Mouse (Mus musculus): ENCODE results near the gene Cabin1. TPM values are rescaled to one million over a fixed set of nuclear protein-coding genes. Genes with fewer than 3 reads are reported as not detected.
A peak's percentile ranks its signal among the peaks of the same experiment; 100 is the strongest.
"Not testable (repeated sequence)": the region's sequence is repeated elsewhere in the genome, so short reads cannot be mapped to it uniquely, and the experiment has no call there.

Gene Cabin1
- polyA plus RNA-seq, 1 experiment from 2014 or later: 42.2 TPM

GRCm38 (mm10) chr10:75780769-75781578 is 16.8 kb upstream of the Cabin1 start, which contains the start of the genes Gm20441 and Gstt3:
Gene Gm20441 (minus strand): TSS chr10:75780954.
Gene Gstt3 (minus strand): TSS chr10:75781414.
- no peak within 1 kb of the TSS for H3K27ac ChIP-seq
- H3K4me3 ChIP-seq: peak within 1 kb of the TSS; percentile 35
- ATAC-seq (replicated peaks): no peak; the same call in 1 of the 2 replicates
- peak within 1 kb of the TSS; percentile 24 for H3K9ac ChIP-seq
- WGBS: 1% methylated on average over 28 of the region's 28 CpGs
- peaks cover 32% of the 10 kb centered on the region for H3K27me3 ChIP-seq (replicated peaks)
- H3K9me3 ChIP-seq: no peaks in the 10 kb centered on the region
- H3K36me3 ChIP-seq (replicated peaks): no peaks in the 10 kb centered on the region
- H3K4me1 ChIP-seq: peaks cover 11% of the 10 kb centered on the region
- H3K4me2 ChIP-seq: peak within 1 kb of the TSS; percentile 63

DNA sequence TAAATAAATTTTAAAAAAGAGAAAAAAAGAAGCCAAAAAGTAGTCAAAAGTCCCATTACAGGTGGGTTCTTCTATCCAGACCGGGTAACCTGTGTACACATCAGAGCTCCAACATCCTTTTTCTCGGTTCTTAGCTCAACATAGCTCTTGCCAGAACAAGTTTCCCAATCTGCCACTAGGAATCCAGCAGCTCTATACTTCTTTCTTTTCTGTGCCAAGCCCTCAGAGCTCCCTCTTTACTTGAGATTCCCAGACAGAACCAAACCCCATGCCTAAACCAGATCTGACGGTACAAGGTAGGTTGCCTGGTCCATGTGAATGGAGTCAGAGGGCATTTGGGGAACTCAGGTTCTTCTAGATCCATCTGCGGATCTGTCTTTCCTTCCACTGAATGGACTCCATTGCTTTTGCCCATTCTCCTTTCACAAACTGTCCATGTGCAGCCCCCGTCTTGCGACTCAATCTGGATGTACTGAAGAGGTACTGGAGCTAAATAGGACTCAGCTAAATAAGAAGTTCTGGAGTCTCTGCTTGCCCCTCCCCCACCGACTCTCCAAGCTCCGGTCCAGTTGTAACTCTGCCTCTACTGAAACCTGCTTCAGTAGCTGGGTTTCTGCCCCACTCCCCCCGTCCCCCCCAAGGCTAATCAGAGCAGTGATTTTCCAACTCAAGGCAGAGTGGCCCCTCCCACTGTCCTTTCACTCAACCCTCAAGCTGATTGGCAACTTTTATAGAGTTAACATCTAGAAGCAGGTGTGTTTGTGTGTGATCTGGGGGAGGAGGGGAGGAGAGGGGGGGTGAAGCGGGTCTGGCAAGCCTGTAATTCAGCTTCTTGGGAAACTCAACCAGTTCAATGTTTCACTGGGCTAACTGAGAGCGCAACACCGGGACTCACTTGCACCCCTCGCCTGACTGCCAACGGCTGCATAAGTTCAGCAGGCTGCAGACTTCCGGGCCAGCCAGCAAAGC is 15.3 kb upstream of the Cabin1 start:
- Histone ChIP-seq H3K9me3 (no peaks in the 10 kb centered on the region), H3K4me3 (no peak overlapping the region), H3K4me2 (no peak overlapping the region), H3K4me1 (peaks cover 11% of the 10 kb centered on the region), H3K36me3 (replicated peaks) (no peaks in the 10 kb centered on the region), H3K27ac (no peak overlapping the region), H3K9ac (no peak overlapping the region), H3K27me3 (replicated peaks) (peaks cover 34% of the 10 kb centered on the region)
- no peak for ATAC-seq (replicated peaks)
- 44% methylated on average over 15 of the region's 15 CpGs for WGBS

GRCm38 (mm10) chr10:75777885-75778284 is 13.7 kb upstream of the Cabin1 start:
- no peak overlapping the region for H3K4me2 ChIP-seq
- no peak overlapping the region for H3K9ac ChIP-seq
- no peak for ATAC-seq (replicated peaks)
- no peak overlapping the region for H3K27ac ChIP-seq
- 76% methylated on average over 2 of the region's 2 CpGs for WGBS
- H3K4me3 ChIP-seq: no peak overlapping the region
- H3K27me3 ChIP-seq (replicated peaks): peaks cover 34% of the 10 kb centered on the region
- H3K36me3 ChIP-seq (replicated peaks): no peaks in the 10 kb centered on the region
- H3K9me3 ChIP-seq: no peaks in the 10 kb centered on the region
- H3K4me1 ChIP-seq: peaks cover 12% of the 10 kb centered on the region

- H3K4me1 ChIP-seq: peaks cover 19% of the 10 kb centered on the region
- H3K27me3 ChIP-seq (replicated peaks): peaks cover 28% of the 10 kb centered on the region
- H3K4me3 ChIP-seq: no peak overlapping the region
- H3K36me3 ChIP-seq (replicated peaks): no peaks in the 10 kb centered on the region
- no peaks in the 10 kb centered on the region for H3K9me3 ChIP-seq
- H3K27ac ChIP-seq: no peak overlapping the region
- WGBS: 91% methylated on average over 6 of the region's 6 CpGs
- H3K9ac ChIP-seq: no peak overlapping the region
- no peak overlapping the region for H3K4me2 ChIP-seq
- no peak for ATAC-seq (replicated peaks)
These were observed 12.4 kb upstream of the Cabin1 start for GRCm38 (mm10) chr10:75776562-75776961.

DNA sequence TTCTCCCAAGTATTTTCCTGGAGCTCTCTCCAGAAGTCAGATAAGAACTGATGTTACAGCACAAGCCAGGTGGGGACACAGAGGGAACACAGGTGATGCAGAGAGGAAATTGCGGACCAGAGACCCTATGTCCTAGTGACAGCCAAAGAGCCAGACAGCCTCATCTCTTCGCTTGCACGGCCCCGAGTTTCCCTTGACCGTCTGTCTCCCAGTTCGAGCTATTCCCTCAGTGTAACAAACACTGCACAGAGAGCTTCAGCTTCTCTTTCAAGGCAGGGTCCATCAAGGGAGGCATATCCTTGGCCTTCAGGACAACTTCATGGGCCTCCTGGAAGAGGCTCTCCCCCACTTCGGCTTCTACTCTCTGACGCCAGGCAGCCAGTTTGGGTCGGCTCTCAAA is 10.4 kb upstream of the Cabin1 start:
- H3K9ac ChIP-seq: no peak overlapping the region
- no peaks in the 10 kb centered on the region for H3K36me3 ChIP-seq (replicated peaks)
- ATAC-seq (replicated peaks): no peak
- no peak overlapping the region for H3K27ac ChIP-seq
- 92% methylated on average over 9 of the region's 9 CpGs for WGBS
- no peak overlapping the region for H3K4me2 ChIP-seq
- peaks cover 8% of the 10 kb centered on the region for H3K27me3 ChIP-seq (replicated peaks)
- H3K9me3 ChIP-seq: no peaks in the 10 kb centered on the region
- H3K4me1 ChIP-seq: peaks cover 8% of the 10 kb centered on the region
- H3K4me3 ChIP-seq: no peak overlapping the region

- H3K36me3 ChIP-seq (replicated peaks): no peaks in the 10 kb centered on the region
- peaks cover 8% of the 10 kb centered on the region for H3K4me1 ChIP-seq
- no peak for ATAC-seq (replicated peaks)
- H3K4me3 ChIP-seq: no peak overlapping the region
- H3K27ac ChIP-seq: no peak overlapping the region
- H3K9me3 ChIP-seq: no peaks in the 10 kb centered on the region
- WGBS: 93% methylated on average over 5 of the region's 5 CpGs
- no peak overlapping the region for H3K4me2 ChIP-seq
- peaks cover 3% of the 10 kb centered on the region for H3K27me3 ChIP-seq (replicated peaks)
- H3K9ac ChIP-seq: no peak overlapping the region
These were observed 10.0 kb upstream of the Cabin1 start for GRCm38 (mm10) chr10:75774102-75774501.

DNA sequence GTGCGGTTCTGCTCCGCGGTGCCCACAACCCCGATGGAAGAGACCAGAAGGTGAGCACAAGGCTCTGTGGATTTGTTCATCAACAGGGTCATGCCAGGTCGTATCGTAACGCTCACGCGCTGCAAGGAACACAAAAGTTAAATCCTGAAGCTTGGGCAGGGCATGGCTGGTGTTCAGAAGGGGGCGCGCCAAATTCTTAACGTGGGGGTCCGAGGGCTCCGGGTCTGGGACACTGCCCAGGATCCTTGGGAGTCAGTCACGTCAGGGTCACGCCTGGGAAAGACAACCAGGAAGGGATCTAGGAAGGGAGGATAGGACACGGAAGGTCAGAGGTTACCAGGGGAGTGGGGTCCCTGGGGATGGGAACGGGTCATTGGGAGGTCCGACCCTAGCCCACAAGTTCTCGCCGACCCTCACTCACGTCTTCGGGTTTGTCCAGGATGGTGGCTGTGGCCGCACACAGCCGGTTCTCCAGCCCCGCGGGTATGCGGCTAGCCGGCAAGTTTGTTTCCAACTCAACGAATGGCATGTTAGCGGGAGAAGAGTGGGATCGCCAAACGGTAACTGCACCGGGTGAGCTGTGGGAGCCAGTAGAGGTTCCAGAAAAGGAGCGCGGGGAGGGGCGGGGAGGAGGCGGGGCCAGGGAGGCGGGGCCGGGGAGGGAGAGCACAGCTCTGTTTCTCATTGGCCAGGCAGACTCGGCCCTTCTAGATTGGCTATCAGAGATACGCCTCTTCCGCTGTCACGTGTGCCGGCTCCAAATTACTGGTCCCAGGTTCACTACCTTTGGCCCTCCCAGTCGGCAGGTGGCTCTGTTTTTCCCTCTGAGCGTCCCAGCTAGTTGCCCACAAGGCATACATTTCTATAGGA is 8.9 kb upstream of the Cabin1 start, which contains the start of gene Ddt:
Gene Ddt (minus strand): TSS at position 620 of the 870 bp plus-strand sequence.
- peak within 1 kb of the TSS; percentile 53 for H3K9ac ChIP-seq
- peaks cover 8% of the 10 kb centered on the region for H3K4me1 ChIP-seq
- no peaks in the 10 kb centered on the region for H3K36me3 ChIP-seq (replicated peaks)
- no peaks in the 10 kb centered on the region for H3K9me3 ChIP-seq
- H3K4me2 ChIP-seq: peak within 1 kb of the TSS; percentile 93
- peak; percentile 97 for ATAC-seq (replicated peaks)
- under 1% methylated on average over 46 of the region's 47 CpGs for WGBS
- peak within 1 kb of the TSS; percentile 55 for H3K4me3 ChIP-seq
- peak within 1 kb of the TSS; percentile 33; the same call in 1 of the 2 replicates for H3K27ac ChIP-seq
- H3K27me3 ChIP-seq (replicated peaks): peaks cover 2% of the 10 kb centered on the region; the same call in 1 of the 2 replicates

DNA sequence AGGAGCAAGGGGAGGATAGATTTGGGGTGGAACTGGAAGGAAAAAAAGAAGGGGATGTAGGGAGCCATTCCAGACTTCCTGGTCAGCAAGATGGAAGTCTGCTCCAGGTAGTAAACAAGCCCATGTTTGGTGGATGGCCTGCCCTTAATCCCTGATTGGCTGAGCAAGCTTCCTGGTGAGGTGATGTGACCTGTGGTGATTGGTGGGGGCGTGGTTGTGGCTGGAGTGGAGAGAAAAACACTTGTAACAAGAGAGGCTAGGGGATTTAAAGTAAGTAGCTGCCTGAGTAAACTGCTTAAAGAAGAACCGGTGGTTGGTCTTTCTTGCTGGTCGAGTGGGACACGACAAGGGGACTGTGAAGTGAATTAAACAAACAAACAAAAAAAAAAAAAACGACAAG is 3.6 kb upstream of the Cabin1 start:
- ATAC-seq (replicated peaks); H3K9ac ChIP-seq; H3K27ac ChIP-seq; H3K4me3 ChIP-seq; H3K9me3 ChIP-seq; H3K36me3 ChIP-seq (replicated peaks); H3K27me3 ChIP-seq (replicated peaks); H3K4me2 ChIP-seq: not testable (repeated sequence)
- WGBS: 30% methylated on average over 5 of the region's 5 CpGs
- peaks cover 18% of the 10 kb centered on the region for H3K4me1 ChIP-seq

GRCm38 (mm10) chr10:75766856-75767255 is 2.7 kb upstream of the Cabin1 start:
- Histone ChIP-seq H3K9ac (no peak overlapping the region), H3K27me3 (replicated peaks) (no peaks in the 10 kb centered on the region), H3K9me3 (no peaks in the 10 kb centered on the region), H3K4me1 (peaks cover 17% of the 10 kb centered on the region), H3K4me2 (no peak overlapping the region), H3K36me3 (replicated peaks) (no peaks in the 10 kb centered on the region), H3K4me3 (no peak overlapping the region), H3K27ac (no peak overlapping the region)
- no peak for ATAC-seq (replicated peaks)
- 89% methylated on average over 6 of the region's 6 CpGs for WGBS

DNA sequence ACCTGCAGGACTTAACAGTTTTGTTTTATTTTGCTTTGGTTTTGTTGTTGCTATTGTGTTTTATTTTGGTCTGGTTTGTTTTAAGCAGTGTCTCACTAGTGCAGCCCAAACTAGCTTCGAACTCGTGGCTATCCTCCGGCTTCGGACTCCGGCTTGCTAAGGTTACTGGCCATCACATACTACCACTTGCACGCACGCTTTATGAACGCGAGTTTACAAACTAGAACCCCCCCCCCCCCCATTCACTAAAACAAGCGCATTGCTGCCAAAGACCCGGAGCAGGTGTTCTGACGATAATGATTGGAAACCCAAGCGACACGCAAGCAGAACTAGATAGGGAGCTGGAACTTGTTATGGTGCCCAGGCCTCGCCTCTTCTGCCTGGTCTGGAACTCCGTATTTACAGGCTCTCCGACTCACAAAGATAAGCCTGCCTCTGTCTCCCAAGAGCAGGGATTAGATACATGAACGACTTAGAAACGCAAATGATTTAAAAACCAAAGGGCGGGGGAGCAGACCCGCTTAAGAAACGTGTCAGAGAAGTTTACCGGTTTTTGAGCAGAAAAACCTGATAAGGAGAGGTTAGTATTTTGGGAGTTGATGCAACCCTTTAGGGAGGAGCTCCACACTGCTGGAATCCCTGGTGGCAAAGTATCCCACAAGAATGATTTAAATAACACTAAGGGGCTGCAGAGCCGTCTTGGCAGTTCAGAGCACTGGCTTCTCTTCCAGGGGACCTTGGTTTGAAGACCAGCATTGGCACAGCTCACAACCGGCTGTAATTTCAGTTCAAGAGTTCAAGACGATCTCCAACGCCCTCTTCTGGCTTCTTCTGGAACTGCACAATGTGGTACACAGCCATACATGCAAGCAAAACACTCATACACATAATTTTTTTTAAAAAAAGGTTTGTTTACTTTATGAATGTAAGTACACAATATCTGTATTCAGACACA is 655 bp upstream of the Cabin1 start:
- Histone ChIP-seq H3K9me3 (no peaks in the 10 kb centered on the region), H3K4me3 (peak overlapping the region; percentile 76), H3K27me3 (replicated peaks) (no peaks in the 10 kb centered on the region), H3K4me1 (peaks cover 20% of the 10 kb centered on the region), H3K4me2 (peak overlapping the region; percentile 81), H3K9ac (peak overlapping the region; percentile 21), H3K27ac (peak overlapping the region; percentile 49), H3K36me3 (replicated peaks) (no peaks in the 10 kb centered on the region)
- WGBS: under 1% methylated on average over 27 of the region's 27 CpGs
- peak; percentile 24 for ATAC-seq (replicated peaks)
